Mouse (Mus musculus) neural tube, embryonic 12.5 days (tissue): ENCODE results near the gene Cmss1. TPM values are rescaled to one million over a fixed set of nuclear protein-coding genes. Genes with fewer than 3 reads are reported as not detected.
A peak's percentile ranks its signal among the peaks of the same experiment; 100 is the strongest.

Experiments
- ATAC-seq: fragments of 200-750 bp; cut with Nextera tagmentation; 2 replicates; pipeline ENCODE4 v1.8.0; 2017; ENCODE audit warnings: low read depth, mild to moderate bottlenecking, moderate TSS enrichment, moderate library complexity; ENCODE audit not compliant: low FRiP score
- H3K27ac ChIP-seq: fragments of 300-500 bp; sonication (generic); 2 replicates; pipeline ENCODE4 v1.5.1; 2016
- H3K27me3 ChIP-seq: fragments of 300-500 bp; sonication (generic); replicated peaks from 2 replicates; pipeline ENCODE4 v1.6.1; 2016; ENCODE audit warnings: mild to moderate bottlenecking
- H3K36me3 ChIP-seq: fragments of 300-500 bp; sonication (generic); 2 replicates; pipeline ENCODE4 v1.6.1; 2016; ENCODE audit warnings: mild to moderate bottlenecking
- H3K4me1 ChIP-seq: fragments of 300-500 bp; sonication (generic); 2 replicates; pipeline ENCODE4 v1.6.1; 2016
- H3K4me2 ChIP-seq: fragments of 300-500 bp; sonication (generic); replicated peaks from 2 replicates; pipeline ENCODE4 v1.6.1; 2016; ENCODE audit warnings: mild to moderate bottlenecking
- H3K4me3 ChIP-seq: fragments of 300-500 bp; sonication (generic); 2 replicates; pipeline ENCODE4 v1.5.1; 2016
- H3K9ac ChIP-seq: fragments of 300-500 bp; sonication (generic); 2 replicates; pipeline ENCODE4 v1.6.1; 2016; ENCODE audit warnings: mild to moderate bottlenecking
- H3K9me3 ChIP-seq: fragments of 300-500 bp; sonication (generic); 2 replicates; pipeline ENCODE4 v1.6.1; 2016; ENCODE audit warnings: mild to moderate bottlenecking
- WGBS: fragments of 180-500 bp; shearing (Covaris S2); methylation state at CpG from one replicate; pipeline ENCODE4 v1.1.7; 2016; 5-methylcytosine and 5-hydroxymethylcytosine counted together
- polyA plus RNA-seq: library from polyadenylated mRNA; unstranded; fragments of >200 nt; fragmentation: Nextera tagmentation; extraction: Ambion mirVana; gene quantifications from 2 replicates; pipeline ENCODE4 v1.2.1, GENCODE M21; 2016

Cmss1 gene
- polyA plus RNA-seq, 1 experiment from 2014 or later, result 37.9 TPM

DNA sequence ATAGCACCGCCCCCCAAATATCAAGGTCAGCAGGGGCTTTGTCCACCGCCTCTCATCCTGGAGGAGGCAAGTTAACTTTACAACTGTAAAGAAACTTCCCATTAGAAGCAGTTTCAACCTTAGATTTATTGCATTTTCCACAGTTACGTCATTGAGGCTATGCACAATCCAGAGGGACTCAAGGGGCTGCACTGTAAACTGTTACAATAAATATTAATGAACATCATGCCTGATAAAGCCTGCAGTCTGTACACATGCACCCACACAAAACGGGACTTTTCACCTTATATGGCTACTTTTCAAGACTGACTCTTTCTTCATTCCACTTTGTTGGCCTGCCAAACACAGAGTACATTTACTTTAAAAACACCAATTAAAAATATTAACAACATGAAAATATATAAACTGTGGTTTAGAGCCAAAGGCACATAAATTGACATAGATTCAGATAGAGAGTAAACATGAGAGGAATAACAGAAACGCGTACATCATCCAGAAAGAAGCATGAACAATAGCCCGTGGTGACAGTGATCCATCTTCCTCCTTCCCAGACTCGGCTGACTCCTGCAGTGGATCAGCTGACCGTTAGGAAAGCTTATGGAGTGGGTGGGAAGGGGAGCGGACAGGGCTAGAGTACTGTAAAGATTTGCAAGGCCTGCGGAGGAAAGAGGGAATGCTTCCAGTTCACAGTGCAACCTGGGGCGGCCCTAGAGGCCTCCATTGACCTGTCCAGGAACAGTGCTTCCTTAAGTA lies 122.4 kb downstream of the Cmss1 start:
- no peak overlapping the region for H3K4me3 ChIP-seq
- H3K9ac ChIP-seq, result no peak overlapping the region
- no peak overlapping the region for H3K4me2 ChIP-seq
- H3K27ac ChIP-seq, result no peak overlapping the region
- peak; percentile 26; the same call in 1 of the 2 replicates for ATAC-seq
- H3K9me3 ChIP-seq, result no peaks in the 10 kb centered on the region
- 56% methylated on average over 12 of the region's 12 CpGs for WGBS
- H3K4me1 ChIP-seq, result 0 out of 2 replicates have a peak, but pooled peaks cover 3% of the 10 kb centered on the region
- H3K27me3 ChIP-seq, result no peaks in the 10 kb centered on the region
- H3K36me3 ChIP-seq, result no peaks in the 10 kb centered on the region

DNA sequence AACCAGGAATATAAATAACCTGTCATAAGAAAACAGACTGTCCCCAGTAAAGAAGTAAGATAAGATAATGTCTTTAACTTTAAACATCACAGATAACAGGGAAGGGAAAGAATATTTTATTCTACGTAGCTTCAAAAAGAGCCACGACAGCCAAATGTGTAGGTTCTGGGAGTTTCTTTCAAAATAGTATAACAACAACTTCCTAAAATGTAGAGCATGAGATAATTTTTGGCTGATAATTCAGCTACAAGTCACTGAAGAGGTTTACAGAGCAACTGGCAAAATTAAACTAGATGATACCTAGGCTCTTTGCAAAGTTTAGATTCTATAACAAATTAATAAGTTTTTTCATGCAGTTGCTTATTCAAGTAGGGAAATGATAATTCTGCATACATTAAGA lies 123.2 kb downstream of the Cmss1 start:
- no peak overlapping the region for H3K4me3 ChIP-seq

DNA sequence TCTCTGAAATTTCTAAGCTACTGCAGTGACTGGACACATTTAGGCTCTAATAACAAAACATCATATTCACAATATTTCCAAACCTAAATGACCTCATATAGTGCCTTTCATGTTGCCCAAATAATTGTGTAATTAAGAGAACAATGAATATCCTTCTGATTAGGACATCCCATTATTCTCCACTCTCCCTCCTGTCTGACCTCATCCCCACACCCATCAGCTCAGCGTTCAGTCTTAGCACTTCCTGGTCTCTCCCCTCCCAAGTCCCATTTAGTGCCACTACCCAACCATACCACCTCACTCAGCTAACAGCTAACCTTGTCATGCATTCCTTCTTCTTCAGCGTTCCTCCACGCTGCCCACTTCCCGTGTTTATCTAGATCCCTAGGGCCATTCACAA lies 123.8 kb downstream of the Cmss1 start:
- Histone ChIP-seq H3K27me3 (no peaks in the 10 kb centered on the region), H3K4me3 (no peak overlapping the region), H3K4me1 (0 out of 2 replicates have a peak, but pooled peaks cover 3% of the 10 kb centered on the region), H3K9ac (no peak overlapping the region), H3K9me3 (no peaks in the 10 kb centered on the region), H3K27ac (no peak overlapping the region), H3K36me3 (no peaks in the 10 kb centered on the region), H3K4me2 (no peak overlapping the region)
- ATAC-seq, result no peak
- 77% methylated on average over 4 of the region's 4 CpGs for WGBS

More for the DNA sequence above, 123.2 kb downstream of the Cmss1 start:
- H3K27me3 ChIP-seq, result no peaks in the 10 kb centered on the region
- no peak overlapping the region for H3K27ac ChIP-seq
- H3K4me2 ChIP-seq, result no peak overlapping the region
- ATAC-seq, result no peak
- WGBS, result 92% methylated on average over 2 of the region's 2 CpGs
- 0 out of 2 replicates have a peak, but pooled peaks cover 3% of the 10 kb centered on the region for H3K4me1 ChIP-seq
- H3K9me3 ChIP-seq, result no peaks in the 10 kb centered on the region
- no peak overlapping the region for H3K9ac ChIP-seq
- no peaks in the 10 kb centered on the region for H3K36me3 ChIP-seq

DNA sequence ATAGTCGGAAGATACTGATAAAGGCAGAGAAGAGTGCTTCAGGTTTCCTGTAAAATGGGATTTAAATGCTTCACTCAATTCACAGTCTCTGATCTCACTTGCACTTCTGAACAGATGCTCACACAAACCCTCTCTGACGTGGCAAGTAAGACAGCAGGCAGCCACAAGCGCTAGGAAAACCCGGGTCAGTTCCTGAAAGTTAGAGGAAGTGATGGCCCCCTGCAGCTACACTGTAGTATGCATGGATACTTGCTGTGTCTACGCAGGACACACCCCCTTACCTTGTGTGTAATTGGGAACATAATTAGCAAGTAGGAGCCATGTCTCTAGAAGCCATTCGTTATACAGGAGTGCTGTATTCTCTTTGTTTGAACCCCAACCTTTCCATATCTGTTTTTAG lies 124.4 kb downstream of the Cmss1 start:
- H3K27ac ChIP-seq, result no peak overlapping the region
- H3K9ac ChIP-seq, result no peak overlapping the region
- no peaks in the 10 kb centered on the region for H3K9me3 ChIP-seq
- H3K36me3 ChIP-seq, result no peaks in the 10 kb centered on the region
- H3K4me1 ChIP-seq, result 0 out of 2 replicates have a peak, but pooled peaks cover 3% of the 10 kb centered on the region
- no peak overlapping the region for H3K4me3 ChIP-seq
- WGBS, result 66% methylated on average over 6 of the region's 6 CpGs
- H3K4me2 ChIP-seq, result no peak overlapping the region
- no peak for ATAC-seq
- no peaks in the 10 kb centered on the region for H3K27me3 ChIP-seq

DNA sequence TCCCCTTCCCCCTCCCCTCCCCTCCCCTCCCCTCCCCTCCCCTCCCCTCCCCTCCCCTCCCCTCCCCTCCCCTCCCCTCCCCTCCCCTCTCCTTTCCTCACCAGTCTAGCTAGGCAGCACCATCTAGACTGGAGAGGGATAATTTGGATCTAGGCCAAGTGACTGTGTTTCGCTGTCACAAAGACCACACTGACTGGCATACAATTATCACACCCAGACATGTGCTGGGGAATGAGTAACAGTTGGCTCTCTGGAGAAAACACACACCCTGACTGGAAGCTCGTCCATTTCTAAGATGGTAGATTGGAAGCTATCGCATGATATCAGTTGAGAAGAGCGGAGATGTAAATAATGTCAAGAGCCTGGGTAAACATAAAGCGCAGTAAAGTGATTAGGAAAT lies 126.9 kb downstream of the Cmss1 start:
- peak; percentile 50 for ATAC-seq

DNA sequence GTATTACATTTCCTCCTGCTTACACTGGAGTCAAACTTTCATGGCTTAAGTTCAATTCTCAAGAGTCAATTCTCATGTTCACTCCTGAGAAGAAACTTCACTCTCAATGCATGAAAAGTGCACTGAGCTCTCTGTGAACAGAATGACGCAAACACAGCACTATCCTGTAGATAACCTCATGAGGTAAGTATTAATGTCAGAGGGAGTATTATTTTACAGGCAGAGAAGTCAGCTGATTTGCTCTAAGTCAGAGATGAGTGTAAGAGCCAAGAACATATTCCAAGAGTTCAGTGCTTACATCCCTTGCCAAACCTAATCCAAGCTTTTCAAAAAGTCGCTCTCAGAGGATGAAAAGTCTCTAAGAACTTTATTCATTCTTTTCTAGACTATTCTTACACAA lies 128.2 kb downstream of the Cmss1 start:
- no peak overlapping the region for H3K27ac ChIP-seq
- no peak overlapping the region for H3K4me3 ChIP-seq
- H3K27me3 ChIP-seq, result no peaks in the 10 kb centered on the region
- H3K4me2 ChIP-seq, result no peak overlapping the region
- no peaks in the 10 kb centered on the region for H3K36me3 ChIP-seq
- ATAC-seq, result no peak
- H3K9ac ChIP-seq, result no peak overlapping the region
- WGBS, result 98% methylated on average over 2 of the region's 2 CpGs
- H3K4me1 ChIP-seq, result peaks cover 6% of the 10 kb centered on the region; the same call in 1 of the 2 replicates
- H3K9me3 ChIP-seq, result no peaks in the 10 kb centered on the region; the same call in 1 of the 2 replicates

More for the DNA sequence above, 126.9 kb downstream of the Cmss1 start:
- H3K9ac ChIP-seq, result no peak overlapping the region
- no peaks in the 10 kb centered on the region for H3K36me3 ChIP-seq
- 0 out of 2 replicates have a peak, but pooled peaks cover 3% of the 10 kb centered on the region for H3K4me1 ChIP-seq
- H3K27ac ChIP-seq, result no peak overlapping the region
- no peak overlapping the region for H3K4me2 ChIP-seq
- H3K27me3 ChIP-seq, result no peaks in the 10 kb centered on the region
- 77% methylated on average over 5 of the region's 5 CpGs for WGBS
- no peak overlapping the region for H3K4me3 ChIP-seq
- no peaks in the 10 kb centered on the region; the same call in 1 of the 2 replicates for H3K9me3 ChIP-seq

DNA sequence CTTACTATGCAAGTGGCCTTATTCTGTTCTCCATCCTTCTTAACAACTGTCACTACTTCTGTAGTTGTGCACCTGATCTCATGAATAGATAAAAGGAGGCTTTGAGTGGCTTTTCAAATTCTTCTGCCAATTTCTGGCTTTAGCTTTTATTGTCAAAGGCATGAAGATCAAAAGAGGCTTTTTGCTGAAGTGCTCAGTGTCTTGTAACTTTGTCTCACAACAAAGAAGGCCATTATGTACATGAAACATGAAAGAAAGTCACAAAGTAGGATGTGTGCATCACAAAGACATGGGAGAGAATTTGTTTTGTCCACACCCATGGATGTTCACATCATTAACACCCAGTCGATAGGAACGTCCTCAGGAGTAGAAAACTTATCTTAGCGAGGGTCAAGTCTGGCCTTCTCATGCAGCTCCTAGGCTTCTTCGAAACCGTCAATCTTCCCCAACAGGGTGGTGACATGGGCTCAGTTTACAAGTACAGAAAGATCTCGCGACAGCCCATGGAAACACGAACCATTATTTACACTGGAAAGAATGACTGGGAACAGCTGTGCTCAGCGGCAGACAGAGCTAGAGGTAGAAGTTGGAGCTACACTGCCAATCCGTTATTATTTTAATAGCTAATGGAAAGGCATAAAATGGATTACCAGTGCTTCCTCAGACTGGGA lies 133.1 kb downstream of the Cmss1 start:
- ATAC-seq, result no peak
- H3K27ac ChIP-seq, result no peak overlapping the region
- H3K9ac ChIP-seq, result no peak overlapping the region
- 0 out of 2 replicates have a peak overlapping the region, but pooled peaks have one; percentile 3 for H3K4me2 ChIP-seq
- 28% methylated on average over 10 of the region's 10 CpGs for WGBS
- H3K36me3 ChIP-seq, result no peaks in the 10 kb centered on the region
- no peaks in the 10 kb centered on the region; the same call in 1 of the 2 replicates for H3K9me3 ChIP-seq
- H3K4me3 ChIP-seq, result no peak overlapping the region
- H3K27me3 ChIP-seq, result no peaks in the 10 kb centered on the region
- peaks cover 6% of the 10 kb centered on the region; the same call in 1 of the 2 replicates for H3K4me1 ChIP-seq

DNA sequence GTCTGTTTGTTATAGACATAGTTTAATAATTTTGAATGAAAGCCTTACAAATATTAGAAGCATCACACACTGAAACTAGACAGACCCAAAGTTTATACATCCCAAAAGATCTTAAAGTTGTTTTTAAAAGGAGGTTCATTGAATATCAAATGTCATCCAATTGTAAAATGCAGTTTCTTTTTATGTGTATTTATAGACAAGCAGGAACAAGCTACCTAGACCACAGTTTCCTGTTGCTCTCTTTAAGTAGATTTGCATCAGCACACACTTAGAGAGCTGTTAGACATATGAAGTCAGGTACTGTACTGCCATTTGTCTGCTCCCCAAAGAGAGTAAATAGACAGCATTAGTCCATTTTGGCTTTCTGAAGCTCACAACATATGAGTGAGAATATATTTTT lies 135.6 kb downstream of the Cmss1 start:
- peaks cover 6% of the 10 kb centered on the region; the same call in 1 of the 2 replicates for H3K4me1 ChIP-seq
- H3K27me3 ChIP-seq, result no peaks in the 10 kb centered on the region
- no peak overlapping the region for H3K27ac ChIP-seq
- no peaks in the 10 kb centered on the region for H3K36me3 ChIP-seq
- no peak overlapping the region for H3K4me3 ChIP-seq
- no peak overlapping the region for H3K4me2 ChIP-seq
- no peak overlapping the region for H3K9ac ChIP-seq
- ATAC-seq, result no peak
- H3K9me3 ChIP-seq, result no peaks in the 10 kb centered on the region

DNA sequence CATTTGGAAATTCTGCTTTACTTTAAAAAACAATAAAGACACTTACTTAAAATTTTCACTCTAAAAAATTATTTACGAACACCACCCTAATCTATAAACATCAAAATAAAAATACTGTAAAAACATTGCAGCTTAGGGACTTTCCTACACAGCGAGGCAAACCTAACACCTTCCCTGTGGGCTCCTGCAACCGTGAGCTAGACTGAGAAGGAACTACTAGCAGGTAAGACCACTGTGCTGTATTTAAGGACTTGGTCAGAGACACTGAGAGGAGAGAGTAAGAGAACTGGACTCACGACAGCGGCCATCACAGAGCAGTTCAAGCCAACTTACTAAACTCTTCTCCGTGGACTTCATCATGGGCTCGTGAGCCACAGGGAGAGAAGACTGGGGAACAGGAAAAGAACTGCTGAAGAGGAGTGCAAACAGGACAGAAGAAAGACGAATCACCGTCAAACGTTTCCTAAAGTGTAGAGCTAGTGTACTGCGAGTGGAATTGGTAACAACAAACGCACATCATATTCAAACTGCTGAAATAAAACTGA lies 136.3 kb downstream of the Cmss1 start:
- whole genome bisulfite sequencing, result 91% methylated on average over 12 of the region's 12 CpGs
- Histone ChIP-seq H3K4me2 (no peak overlapping the region), H3K27me3 (no peaks in the 10 kb centered on the region), H3K36me3 (no peaks in the 10 kb centered on the region), H3K9me3 (no peaks in the 10 kb centered on the region), H3K27ac (no peak overlapping the region), H3K4me1 (peaks cover 6% of the 10 kb centered on the region; the same call in 1 of the 2 replicates), H3K4me3 (no peak overlapping the region), H3K9ac (no peak overlapping the region)
- no peak for ATAC-seq

DNA sequence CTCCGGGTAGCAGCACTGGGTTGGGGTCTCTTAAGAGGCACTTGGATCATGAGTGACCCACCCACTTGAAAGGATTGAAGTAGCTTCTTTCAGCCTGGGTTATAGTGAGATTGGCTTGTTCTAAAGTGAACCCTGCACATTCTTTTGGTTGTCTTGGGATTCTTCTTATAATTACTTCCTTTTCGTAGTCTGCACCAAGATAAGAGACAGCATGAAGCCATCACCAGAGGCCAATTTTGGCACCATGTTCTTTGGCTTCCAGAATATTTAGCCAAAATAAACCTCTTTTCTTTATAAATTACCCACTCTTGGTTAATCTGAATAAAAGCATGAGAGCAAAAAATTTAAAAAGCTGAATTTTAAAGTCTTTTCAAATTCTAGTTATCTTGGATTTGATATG lies 136.8 kb downstream of the Cmss1 start:
- Histone ChIP-seq H3K27me3 (no peaks in the 10 kb centered on the region), H3K4me3 (no peak overlapping the region), H3K4me1 (peaks cover 6% of the 10 kb centered on the region; the same call in 1 of the 2 replicates), H3K4me2 (no peak overlapping the region), H3K27ac (no peak overlapping the region), H3K9me3 (no peaks in the 10 kb centered on the region), H3K36me3 (no peaks in the 10 kb centered on the region), H3K9ac (no peak overlapping the region)
- no peak for ATAC-seq
- 93% methylated on average over 2 of the region's 2 CpGs for WGBS

DNA sequence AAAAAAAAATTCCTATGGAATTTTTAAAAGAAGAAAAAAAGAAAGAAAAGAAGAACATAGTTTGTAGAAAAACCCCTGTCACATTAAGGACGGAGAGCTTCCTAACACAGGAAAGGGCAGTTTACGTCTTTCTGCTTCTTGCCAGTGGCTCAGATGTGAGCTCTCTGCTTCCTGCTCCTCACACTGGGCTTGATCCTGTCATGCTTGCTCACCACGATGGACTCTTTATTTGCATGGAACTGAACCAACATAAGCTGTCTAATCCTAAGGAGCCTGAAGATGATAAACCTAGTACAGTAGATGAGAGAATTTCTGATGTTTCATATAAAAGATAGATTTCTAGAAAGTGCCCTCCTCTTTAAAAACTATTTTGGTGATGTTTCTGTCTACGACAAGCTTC lies 137.4 kb downstream of the Cmss1 start:
- no peak overlapping the region for H3K27ac ChIP-seq
- no peak overlapping the region for H3K4me2 ChIP-seq
- 81% methylated on average over 4 of the region's 4 CpGs for WGBS
- no peak overlapping the region for H3K4me3 ChIP-seq
- H3K9ac ChIP-seq, result no peak overlapping the region
- no peak for ATAC-seq
- H3K4me1 ChIP-seq, result peaks cover 6% of the 10 kb centered on the region; the same call in 1 of the 2 replicates
- H3K36me3 ChIP-seq, result no peaks in the 10 kb centered on the region
- H3K9me3 ChIP-seq, result no peaks in the 10 kb centered on the region
- no peaks in the 10 kb centered on the region for H3K27me3 ChIP-seq

DNA sequence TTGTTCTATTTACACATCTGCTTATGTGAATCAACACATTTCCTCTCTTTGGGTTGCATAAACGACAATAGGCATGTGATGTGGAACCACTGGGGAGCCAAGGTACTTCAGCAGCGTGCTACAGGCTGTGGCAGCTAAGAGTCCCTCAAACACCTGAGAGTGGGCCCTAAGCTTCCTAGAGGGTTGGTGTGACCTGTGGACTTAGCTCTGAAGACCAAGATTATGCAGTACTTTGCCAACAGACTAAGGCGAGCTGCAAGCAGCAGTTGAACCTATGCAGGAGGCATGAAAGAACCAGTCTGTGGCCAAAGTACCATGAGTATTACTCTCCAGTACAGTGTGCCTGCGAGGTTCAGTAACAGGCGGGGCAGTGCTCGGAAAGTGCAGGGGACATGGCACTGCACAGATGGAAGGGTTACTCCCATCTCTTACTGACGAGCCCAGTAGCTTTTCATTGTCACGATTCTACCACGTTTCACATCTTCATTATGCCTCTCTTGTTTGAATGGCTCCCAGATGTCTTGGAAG lies 141.2 kb downstream of the Cmss1 start:
- Histone ChIP-seq H3K9ac (no peak overlapping the region), H3K36me3 (no peaks in the 10 kb centered on the region), H3K4me1 (no peaks in the 10 kb centered on the region), H3K27ac (no peak overlapping the region), H3K4me2 (no peak overlapping the region), H3K9me3 (no peaks in the 10 kb centered on the region), H3K4me3 (no peak overlapping the region), H3K27me3 (no peaks in the 10 kb centered on the region)
- WGBS, result 89% methylated on average over 9 of the region's 9 CpGs
- ATAC-seq, result no peak
